Mouse (Mus musculus) lung, embryonic 14.5 days (tissue): ENCODE measurements around the gene Stx16. TPM values are rescaled to one million over a fixed set of nuclear protein-coding genes. Genes with fewer than 3 reads are reported as not detected.

Source experiments
- ATAC-seq: fragments of 200-750 bp; cut with Nextera tagmentation; 2 replicates; pipeline ENCODE4 v1.8.0; 2017; ENCODE audit warnings: mild to moderate bottlenecking, moderate TSS enrichment, moderate library complexity; ENCODE audit not compliant: insufficient read depth
- DNase-seq: peaks from one replicate; pipeline ENCODE4 v3.0.0-alpha.2; 2015
- H3K27ac ChIP-seq: fragments of 300-500 bp; sonication (generic); 2 replicates; pipeline ENCODE4 v1.5.1; 2014; ENCODE audit warnings: low read depth, mild to moderate bottlenecking, moderate library complexity
- H3K27me3 ChIP-seq: fragments of 300-500 bp; sonication (generic); 2 replicates; pipeline ENCODE4 v1.6.1; 2014; ENCODE audit warnings: low read length, control low read depth; ENCODE audit not compliant: insufficient read depth
- H3K36me3 ChIP-seq: fragments of 300-500 bp; sonication (generic); 2 replicates; pipeline ENCODE4 v1.6.1; 2014; ENCODE audit warnings: control low read depth; ENCODE audit not compliant: insufficient read depth
- H3K4me1 ChIP-seq: fragments of 300-500 bp; sonication (generic); 2 replicates; pipeline ENCODE4 v1.6.1; 2014; ENCODE audit warnings: antibody characterized with exemption, control low read depth; ENCODE audit not compliant: insufficient read depth
- H3K4me2 ChIP-seq: fragments of 300-500 bp; sonication (generic); 2 replicates; pipeline ENCODE4 v1.6.1; 2014; ENCODE audit warnings: mild to moderate bottlenecking
- H3K4me3 ChIP-seq: fragments of 300-500 bp; sonication (generic); 2 replicates; pipeline ENCODE4 v1.5.1; 2014; ENCODE audit warnings: low read depth, low read length
- H3K9ac ChIP-seq: fragments of 300-500 bp; sonication (generic); 2 replicates; pipeline ENCODE4 v1.6.1; 2014
- H3K9me3 ChIP-seq: fragments of 300-500 bp; sonication (generic); 2 replicates; pipeline ENCODE4 v1.6.1; 2016; ENCODE audit warnings: low read depth, low read length, control low read depth
- CTCF ChIP-seq: IDR thresholded peaks from 2 replicates; pipeline ENCODE4 v1.5.1; 2016; ENCODE audit warnings: antibody characterized with exemption, low read depth
- WGBS: fragments of 180-500 bp; shearing (Covaris S2); extraction: QIAGEN DNeasy Blood & Tissue Kit; methylation state at CpG from one replicate; pipeline ENCODE4 v1.1.7; 2014; 5-methylcytosine and 5-hydroxymethylcytosine counted together
- polyA plus RNA-seq: library from polyadenylated mRNA; unstranded; fragments of >200 nt; fragmentation: Nextera tagmentation; extraction: Ambion mirVana; gene quantifications from 2 replicates; pipeline ENCODE4 v1.2.1, GENCODE M21; 2014

The Stx16 gene
- polyA plus RNA-seq, 1 experiment from 2014 or later = 10.3 TPM

- ATAC-seq = no peak
- TF ChIP-seq CTCF = peak; percentile 48
- Histone ChIP-seq H3K9me3 (no peaks in the 10 kb centered on the region), H3K36me3 (peaks cover 82% of the 10 kb centered on the region), H3K9ac (no peak overlapping the region), H3K27ac (no peak overlapping the region), H3K27me3 (no peaks in the 10 kb centered on the region), H3K4me3 (no peak overlapping the region), H3K4me1 (no peaks in the 10 kb centered on the region), H3K4me2 (no peak overlapping the region)
- DNase-seq = peak; percentile 39
- WGBS = 53% methylated on average over 11 of the region's 11 CpGs
Measured at GRCm38 (mm10) chr2:174118141-174118540, 42.0 kb downstream of the Stx16 start.

DNA sequence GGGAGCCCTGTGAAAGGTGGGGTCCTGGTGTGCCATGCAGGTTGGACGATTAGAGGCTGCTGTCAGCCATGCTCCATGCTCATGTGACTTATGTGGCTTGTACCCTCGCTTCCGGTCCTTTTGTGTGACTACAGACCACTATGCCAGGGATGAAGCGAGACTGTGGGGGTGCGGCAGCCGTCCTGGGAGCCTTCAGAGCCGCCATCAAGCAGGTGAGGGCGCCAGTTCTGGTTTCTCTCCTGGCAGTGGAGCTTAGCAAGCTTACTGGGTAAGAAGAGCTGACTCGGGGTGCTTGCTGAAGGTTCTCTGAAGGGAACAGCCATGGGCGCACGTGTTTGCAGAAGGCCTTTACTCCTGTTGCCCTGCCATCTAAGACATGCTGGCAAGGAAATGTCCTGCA is 43.2 kb downstream of the Stx16 start:
- Histone ChIP-seq H3K27ac (no peak overlapping the region), H3K4me2 (no peak overlapping the region), H3K27me3 (no peaks in the 10 kb centered on the region), H3K9ac (no peak overlapping the region), H3K36me3 (peaks cover 85% of the 10 kb centered on the region), H3K4me3 (no peak overlapping the region), H3K9me3 (no peaks in the 10 kb centered on the region), H3K4me1 (no peaks in the 10 kb centered on the region)
- DNase-seq (no peak), ATAC-seq (no peak)
- TF ChIP-seq CTCF = no peak
- 91% methylated on average over 11 of the region's 11 CpGs for WGBS

DNA sequence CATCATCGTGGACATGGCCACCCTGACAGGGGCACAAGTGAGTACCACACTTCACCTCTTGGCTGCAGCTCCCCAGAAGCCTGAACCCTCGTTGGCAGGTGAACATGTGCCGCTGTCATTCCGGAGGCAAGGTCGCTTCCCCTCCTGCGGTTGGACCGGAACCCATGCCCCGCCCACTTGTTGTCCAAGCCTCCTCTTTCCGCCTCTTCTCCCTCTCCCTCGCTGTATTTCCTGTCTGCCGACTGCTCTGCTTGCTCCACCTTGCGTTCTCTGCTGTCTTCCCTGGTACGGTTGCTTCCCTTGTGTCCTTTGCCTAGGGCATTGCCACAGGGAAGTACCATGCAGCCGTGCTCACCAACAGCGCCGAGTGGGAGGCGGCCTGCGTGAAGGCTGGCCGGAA is 44.5 kb downstream of the Stx16 start:
- Histone ChIP-seq H3K36me3 (peaks cover 82% of the 10 kb centered on the region), H3K27ac (no peak overlapping the region), H3K4me3 (no peak overlapping the region), H3K4me1 (no peaks in the 10 kb centered on the region), H3K9ac (no peak overlapping the region), H3K27me3 (no peaks in the 10 kb centered on the region), H3K9me3 (no peaks in the 10 kb centered on the region), H3K4me2 (no peak overlapping the region)
- no peak for DNase-seq
- no peak for ATAC-seq
- 88% methylated on average over 19 of the region's 19 CpGs for WGBS
- no peak for TF ChIP-seq CTCF

- no peak overlapping the region for H3K4me3 ChIP-seq
- no peak for TF ChIP-seq CTCF
- peaks cover 1% of the 10 kb centered on the region; the same call in 1 of the 2 replicates for H3K4me1 ChIP-seq
- H3K27ac ChIP-seq = no peak overlapping the region
- no peaks in the 10 kb centered on the region for H3K27me3 ChIP-seq
- H3K36me3 ChIP-seq = peaks cover 77% of the 10 kb centered on the region
- no peaks in the 10 kb centered on the region for H3K9me3 ChIP-seq
- H3K4me2 ChIP-seq = no peak overlapping the region
- no peak for DNase-seq
- 73% methylated on average over 12 of the region's 12 CpGs for WGBS
- ATAC-seq = peak; percentile 21; the same call in 1 of the 2 replicates
- no peak overlapping the region for H3K9ac ChIP-seq
Measured at GRCm38 (mm10) chr2:174121411-174121947, 45.4 kb downstream of the Stx16 start.

DNA sequence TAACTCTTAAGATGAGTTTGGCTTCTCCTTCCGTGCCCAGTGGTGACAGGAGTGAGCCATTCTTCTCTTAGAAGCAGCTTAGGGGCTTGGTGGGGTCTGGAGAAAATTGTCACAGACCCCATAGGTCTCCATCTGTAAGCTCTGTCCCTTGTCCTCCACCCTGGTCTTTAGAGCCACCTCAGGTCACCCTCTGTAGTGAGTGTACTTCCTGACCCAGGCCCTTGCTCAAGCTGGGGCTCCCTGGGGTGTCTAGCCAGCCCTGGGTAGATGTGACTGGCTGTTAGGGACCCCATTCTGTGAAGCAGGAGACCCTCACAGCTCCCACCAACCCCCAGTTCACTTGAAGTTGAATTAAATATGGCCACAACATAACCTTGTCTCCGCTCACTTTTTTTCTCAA is 46.2 kb downstream of the Stx16 start:
- Histone ChIP-seq H3K27me3 (no peaks in the 10 kb centered on the region), H3K9ac (no peak overlapping the region), H3K9me3 (no peaks in the 10 kb centered on the region), H3K4me1 (peaks cover 8% of the 10 kb centered on the region; the same call in 1 of the 2 replicates), H3K4me3 (no peak overlapping the region), H3K36me3 (peaks cover 70% of the 10 kb centered on the region), H3K27ac (no peak overlapping the region), H3K4me2 (no peak overlapping the region)
- WGBS = 76% methylated on average over 2 of the region's 2 CpGs
- ATAC-seq (no peak), DNase-seq (no peak)
- no peak for TF ChIP-seq CTCF

GRCm38 (mm10) chr2:174123731-174124130 is 47.6 kb downstream of the Stx16 start:
- no peak for DNase-seq
- TF ChIP-seq CTCF = no peak

DNA sequence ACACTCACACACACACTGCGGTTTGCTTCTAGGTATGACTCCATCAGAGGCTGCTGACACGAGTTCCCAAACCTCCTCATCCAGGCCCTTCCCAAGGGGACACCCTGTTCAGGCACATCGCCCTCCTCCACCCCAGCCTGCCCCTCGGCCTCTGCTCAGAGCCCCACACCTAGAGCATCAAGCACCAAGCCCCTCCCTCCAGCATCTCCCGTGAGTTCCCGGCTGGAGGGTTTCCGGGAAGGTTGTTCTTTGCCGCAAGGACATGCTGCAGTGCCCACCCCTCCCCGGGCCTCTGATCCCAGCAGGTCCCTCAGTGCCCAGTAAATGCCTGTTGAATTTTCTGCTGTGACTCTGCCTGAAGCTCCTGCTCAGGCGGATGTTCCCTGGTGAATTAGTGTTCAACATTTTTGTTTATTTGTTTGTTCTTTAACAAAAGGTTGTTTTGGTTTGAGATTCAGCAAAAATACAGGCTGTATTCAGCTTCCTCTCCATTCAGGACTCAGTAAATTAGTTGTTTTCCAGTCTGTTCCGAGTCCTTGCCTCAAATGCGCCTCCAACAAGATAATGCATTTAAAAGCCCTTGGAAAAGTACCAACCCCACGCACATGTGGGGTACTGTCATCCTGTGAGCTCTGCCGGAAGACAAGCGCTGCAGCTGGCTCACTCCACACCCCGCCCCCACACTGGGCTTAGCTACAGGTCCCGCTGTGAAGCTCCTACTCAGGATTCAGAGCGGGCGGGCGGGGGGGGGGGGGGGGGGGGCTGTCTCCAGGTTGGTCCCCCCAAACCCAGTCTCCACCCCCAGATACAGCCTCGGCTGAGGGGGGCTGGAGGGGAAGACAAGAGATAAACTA is 50.6 kb downstream of the Stx16 start:
- peak overlapping the region; percentile 38 for H3K4me2 ChIP-seq
- 9% methylated on average over 21 of the region's 21 CpGs for WGBS
- H3K27ac ChIP-seq = no peak overlapping the region
- DNase-seq (peak; percentile 86), ATAC-seq (peak; percentile 72)
- no peak for TF ChIP-seq CTCF
- H3K27me3 ChIP-seq = no peaks in the 10 kb centered on the region
- no peak overlapping the region for H3K9ac ChIP-seq
- no peaks in the 10 kb centered on the region for H3K9me3 ChIP-seq
- no peak overlapping the region for H3K4me3 ChIP-seq
- peaks cover 30% of the 10 kb centered on the region; the same call in 1 of the 2 replicates for H3K36me3 ChIP-seq
- peaks cover 10% of the 10 kb centered on the region; the same call in 1 of the 2 replicates for H3K4me1 ChIP-seq

More at GRCm38 (mm10) chr2:174123731-174124130, 47.6 kb downstream of the Stx16 start:
- Histone ChIP-seq H3K27ac (no peak overlapping the region), H3K4me2 (no peak overlapping the region), H3K9me3 (no peaks in the 10 kb centered on the region), H3K4me1 (peaks cover 10% of the 10 kb centered on the region; the same call in 1 of the 2 replicates), H3K9ac (no peak overlapping the region), H3K4me3 (no peak overlapping the region), H3K36me3 (peaks cover 59% of the 10 kb centered on the region), H3K27me3 (no peaks in the 10 kb centered on the region)
- ATAC-seq = no peak
- 91% methylated on average over 3 of the region's 3 CpGs for WGBS
